Mouse (Mus musculus): Measurements from ENCODE around the gene Diaph3.
"Not testable (repeated sequence)": the region's sequence is repeated elsewhere in the genome, so short reads cannot be mapped to it uniquely, and the experiment has no call there.

Diaph3 gene

GRCm38 (mm10) chr14:87084906-87085305 lies 56.1 kb downstream of the Diaph3 start:
- in situ Hi-C loops (cut with MboI, MseI), result not testable (repeated sequence)

- in situ Hi-C loops (cut with MboI, MseI), result no loop called here
Observed at GRCm38 (mm10) chr14:87083911-87084310, 57.1 kb downstream of the Diaph3 start.

- in situ Hi-C loops (cut with MboI, MseI), result no loop called here
Observed at GRCm38 (mm10) chr14:87079725-87080124, 61.3 kb downstream of the Diaph3 start.

- in situ Hi-C loops (cut with MboI, MseI), result no loop called here
Observed at GRCm38 (mm10) chr14:87075021-87075531, 66.0 kb downstream of the Diaph3 start.

GRCm38 (mm10) chr14:87064281-87064680 lies 76.8 kb downstream of the Diaph3 start:
- in situ Hi-C loops (cut with MboI, MseI), result no loop called here

- in situ Hi-C loops (cut with MboI, MseI), result no loop called here
Observed at GRCm38 (mm10) chr14:87056169-87056568, 84.9 kb downstream of the Diaph3 start.

GRCm38 (mm10) chr14:87051187-87051586 lies 89.8 kb downstream of the Diaph3 start:
- in situ Hi-C loops (cut with MboI, MseI), result no loop called here

GRCm38 (mm10) chr14:87044401-87044806 lies 96.6 kb downstream of the Diaph3 start:
- in situ Hi-C loops (cut with MboI, MseI), result no loop called here

- in situ Hi-C loops (cut with MboI, MseI), result no loop called here
Observed at GRCm38 (mm10) chr14:87020240-87020639, 120.8 kb downstream of the Diaph3 start.

- in situ Hi-C loops (cut with MboI, MseI), result loop anchor here (10.0 kb wide), 1 partner anchor 115 kb away; no protein-coding TSS in a partner anchor
Observed at GRCm38 (mm10) chr14:87019687-87020086, 121.3 kb downstream of the Diaph3 start.

- in situ Hi-C loops (cut with MboI, MseI), result no loop called here
Observed at GRCm38 (mm10) chr14:86997318-86997717, 143.7 kb downstream of the Diaph3 start.

- in situ Hi-C loops (cut with MboI, MseI), result no loop called here
Observed at GRCm38 (mm10) chr14:86951169-86951568, 189.9 kb downstream of the Diaph3 start.

GRCm38 (mm10) chr14:86937953-86938352 lies 203.1 kb downstream of the Diaph3 start:
- in situ Hi-C loops (cut with MboI, MseI), result no loop called here

GRCm38 (mm10) chr14:86936424-86936823 lies 204.6 kb downstream of the Diaph3 start:
- in situ Hi-C loops (cut with MboI, MseI), result no loop called here

GRCm38 (mm10) chr14:86930763-86931162 lies 210.3 kb downstream of the Diaph3 start:
- in situ Hi-C loops (cut with MboI, MseI), result no loop called here

- in situ Hi-C loops (cut with MboI, MseI), result no loop called here
Observed at GRCm38 (mm10) chr14:86926827-86927226, 214.2 kb downstream of the Diaph3 start.

- in situ Hi-C loops (cut with MboI, MseI), result no loop called here
Observed at GRCm38 (mm10) chr14:86898898-86899297, 242.1 kb downstream of the Diaph3 start.

GRCm38 (mm10) chr14:86889070-86889804 lies 251.8 kb downstream of the Diaph3 start:
- in situ Hi-C loops (cut with MboI, MseI), result loop anchor here (10.0 kb wide), 1 partner anchor 886 kb away; no protein-coding TSS in a partner anchor

GRCm38 (mm10) chr14:86885417-86886098 lies 255.5 kb downstream of the Diaph3 start:
- in situ Hi-C loops (cut with MboI, MseI), result loop anchor here (10.0 kb wide), 1 partner anchor 889 kb away; no protein-coding TSS in a partner anchor

GRCm38 (mm10) chr14:86869536-86869935 lies 271.5 kb downstream of the Diaph3 start:
- in situ Hi-C loops (cut with MboI, MseI), result no loop called here

GRCm38 (mm10) chr14:86867143-86867542 lies 273.9 kb downstream of the Diaph3 start:
- in situ Hi-C loops (cut with MboI, MseI), result no loop called here

GRCm38 (mm10) chr14:86864053-86864452 lies 277.0 kb downstream of the Diaph3 start:
- in situ Hi-C loops (cut with MboI, MseI), result no loop called here

Data from regulatory T cell (primary cell).